Mouse (Mus musculus) spleen, embryonic (tissue): ENCODE measurements at regions not wholly inside any gene's neighbourhood (a gene's known extent, or its start where the extent isn't known, plus 50 kb on each side); places are given as distances from the start of the nearest gene placed in this dataset.

ENCODE experiments used
- CTCF ChIA-PET: fragments of 350-600 bp; sonication (Branson Sonifier 250); formaldehyde crosslinking; loops from one replicate; lab custom pipeline; 2022; lab: Charles Lee

GRCm38 (mm10) chr3:101162536-101163159 is 52.6 kb upstream of the Ptgfrn start:
- CTCF ChIA-PET, result no interaction called here

GRCm38 (mm10) chr3:101161941-101162531 is 52.0 kb upstream of the Ptgfrn start:
- CTCF ChIA-PET, result no interaction called here

- CTCF ChIA-PET, result no interaction called here
These were observed 51.4 kb upstream of the Ptgfrn start for GRCm38 (mm10) chr3:101161421-101161940.
